Mouse (Mus musculus) right cerebral cortex, postnatal 14 days (tissue): ENCODE data around the gene Trim11.
"Not testable (repeated sequence)": the region's sequence is repeated elsewhere in the genome, so short reads cannot be mapped to it uniquely, and the experiment has no call there.

ENCODE experiments used
- DNase-seq: peaks from one replicate; pipeline ENCODE4 v3.0.0; 2022

Gene Trim11

DNA sequence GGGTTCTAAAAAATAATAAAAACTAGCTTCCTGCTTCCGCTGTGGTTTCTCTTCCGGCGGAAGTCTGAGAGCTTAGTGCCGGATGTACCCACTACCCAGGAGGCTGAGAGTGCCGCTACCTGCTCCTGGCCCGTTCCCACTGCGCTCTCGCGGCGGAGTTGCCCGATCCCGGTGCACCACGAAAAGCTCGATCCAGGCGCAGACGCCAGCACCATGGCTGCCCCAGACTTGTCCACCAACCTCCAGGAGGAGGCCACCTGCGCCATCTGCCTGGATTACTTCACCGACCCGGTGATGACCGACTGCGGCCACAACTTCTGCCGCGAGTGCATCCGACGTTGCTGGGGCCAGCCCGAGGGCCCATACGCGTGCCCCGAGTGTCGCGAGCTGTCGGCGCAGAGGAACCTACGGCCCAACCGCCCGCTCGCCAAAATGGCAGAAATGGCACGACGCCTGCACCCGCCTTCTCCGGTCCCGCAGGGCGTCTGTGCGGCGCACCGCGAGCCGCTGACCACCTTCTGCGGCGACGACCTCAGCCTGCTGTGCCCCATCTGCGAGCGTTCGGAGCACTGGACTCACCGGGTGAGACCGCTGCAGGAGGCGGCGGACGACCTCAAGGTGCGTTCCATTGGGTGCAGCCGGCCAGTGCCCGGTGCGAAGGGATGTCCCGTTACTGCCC lies at the start of gene Trim11:
TSS of gene Trim11 (plus strand) at position 67 of the 679 bp plus-strand sequence.
- peak; percentile 55 for DNase-seq

GRCm38 (mm10) chr11:58929055-58929454 lies 48.8 kb upstream of the Trim11 start:
- no peak for DNase-seq

- DNase-seq = no peak
Observed at GRCm38 (mm10) chr11:58929641-58930040, 48.3 kb upstream of the Trim11 start.

- DNase-seq = no peak
Observed at GRCm38 (mm10) chr11:58930254-58930653, 47.6 kb upstream of the Trim11 start.

DNA sequence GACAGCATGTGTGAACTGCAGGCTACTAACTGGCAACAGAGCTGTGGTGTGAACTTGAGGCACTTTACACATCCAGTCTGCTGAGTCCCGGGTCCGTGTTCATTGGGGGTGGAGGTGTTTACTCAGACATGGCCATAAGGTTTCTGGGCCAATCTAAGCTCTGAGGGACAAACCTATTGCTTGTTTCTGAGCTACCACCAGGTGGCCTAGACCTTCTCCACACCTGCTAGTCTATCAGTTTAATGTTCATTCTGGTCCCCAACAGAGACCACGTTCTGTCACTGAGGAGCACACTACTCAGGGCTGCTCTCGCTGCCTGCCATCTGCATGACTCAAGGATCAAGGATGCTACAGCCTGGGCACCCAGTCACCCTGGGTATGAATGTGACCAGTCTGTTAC lies 46.3 kb upstream of the Trim11 start:
- no peak for DNase-seq

- DNase-seq = no peak
Observed at GRCm38 (mm10) chr11:58937909-58938308, 40.0 kb upstream of the Trim11 start.

GRCm38 (mm10) chr11:58938322-58939087 lies 39.4 kb upstream of the Trim11 start, which contains the start of gene Rnf187:
Gene Rnf187, minus strand, starts transcription at chr11:58938916.
- peak; percentile 87 for DNase-seq

GRCm38 (mm10) chr11:58939088-58939439 lies 38.8 kb upstream of the Trim11 start:
- DNase-seq = no peak

DNA sequence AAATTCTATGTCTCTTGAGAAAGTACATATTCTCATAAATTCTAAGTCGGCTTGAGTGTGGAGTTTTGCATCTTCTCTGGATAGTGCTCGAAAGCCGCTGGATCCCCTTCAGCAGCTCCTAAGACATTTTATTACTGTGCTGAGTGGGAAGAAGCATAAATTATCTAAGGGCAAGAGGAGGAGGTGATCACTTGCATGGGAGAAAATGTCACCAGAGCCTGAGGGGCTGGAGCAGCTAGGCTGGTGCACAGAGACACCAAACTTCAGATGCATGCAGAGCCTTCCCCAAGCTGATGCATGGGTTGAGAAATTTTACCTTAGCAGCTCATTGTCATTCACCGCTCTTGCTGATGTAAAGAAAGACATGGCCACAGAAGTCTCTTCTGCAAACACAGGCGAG lies 33.8 kb upstream of the Trim11 start:
- DNase-seq = no peak

DNA sequence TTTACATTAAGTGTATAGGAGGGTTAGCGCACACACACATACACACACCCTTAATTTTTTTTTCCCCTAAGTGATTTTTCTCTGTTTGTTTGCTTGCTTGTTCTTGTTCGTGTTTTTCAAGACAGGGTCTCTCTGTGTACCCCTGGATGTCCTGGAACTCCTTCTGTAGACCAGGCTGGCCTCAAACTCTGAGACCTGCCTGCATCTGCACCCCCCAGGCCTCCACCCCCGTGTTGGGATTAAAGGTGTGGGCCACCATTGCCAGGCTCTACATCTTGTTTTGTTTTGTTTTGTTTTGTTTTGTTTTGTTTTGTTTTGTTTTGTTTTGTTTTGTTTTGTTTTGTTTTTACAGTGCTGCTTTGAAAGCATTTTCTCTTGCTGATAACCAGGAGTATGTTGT lies 30.6 kb upstream of the Trim11 start:
- no peak for DNase-seq

DNA sequence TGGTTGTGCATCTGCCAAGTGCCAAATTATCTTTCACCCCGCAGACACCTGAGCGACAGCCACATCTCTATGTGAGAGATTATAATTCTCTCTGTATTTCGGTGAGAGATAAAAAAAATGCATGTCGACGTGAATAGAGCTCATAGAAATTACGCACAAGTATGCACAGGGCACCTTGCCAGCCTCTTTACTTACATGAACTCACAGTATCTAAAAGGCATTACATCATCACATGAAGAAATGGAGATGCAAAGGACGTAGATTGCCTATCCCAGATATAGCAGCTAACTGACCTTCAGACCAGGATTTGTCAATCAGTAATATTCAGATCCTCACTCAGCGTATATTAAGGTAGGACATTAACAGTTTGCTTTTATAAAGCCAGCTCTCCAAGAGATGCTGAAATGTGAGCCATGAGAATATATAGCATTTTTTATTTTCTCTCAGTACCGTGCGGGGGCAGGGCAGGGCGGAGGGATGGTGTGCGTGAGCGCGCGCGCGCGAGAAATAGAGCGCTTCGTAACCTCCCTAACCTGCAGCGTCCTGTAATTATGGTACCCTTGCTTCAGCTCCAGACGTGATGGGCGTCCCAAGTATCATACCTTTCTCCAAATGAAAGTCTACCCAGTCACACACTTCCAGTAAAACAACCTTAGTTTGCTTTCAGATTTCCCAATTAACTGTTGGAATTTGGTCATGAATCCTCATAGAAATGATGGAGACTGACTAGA lies 29.9 kb upstream of the Trim11 start:
- DNase-seq = peak; percentile 71

GRCm38 (mm10) chr11:58948542-58949479 lies 29.1 kb upstream of the Trim11 start, which contains the start of gene Hist3h2ba:
Gene Hist3h2ba, plus strand, starts transcription at chr11:58948920.
- peak; percentile 60 for DNase-seq

GRCm38 (mm10) chr11:58949480-58950431 lies 28.1 kb upstream of the Trim11 start:
- DNase-seq = peak; percentile 66

DNA sequence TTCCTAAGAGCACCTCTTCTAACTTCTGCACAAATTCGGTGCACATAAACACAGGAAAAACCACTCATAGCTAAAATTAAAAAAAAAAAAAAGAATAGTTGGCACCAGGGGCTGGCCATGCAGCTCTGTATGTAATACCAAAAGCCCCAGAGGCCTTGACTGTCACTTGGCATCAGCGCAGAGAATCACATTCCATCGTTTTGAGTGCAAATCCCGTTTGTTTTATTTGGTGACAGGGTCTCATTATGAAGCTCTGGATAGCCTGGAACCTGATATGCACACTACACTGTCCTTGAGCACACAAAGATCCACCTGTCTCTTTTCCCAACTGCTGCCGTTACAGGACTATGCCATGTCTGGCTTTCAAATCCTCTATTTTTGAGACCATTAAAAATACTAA lies 26.7 kb upstream of the Trim11 start:
- no peak for DNase-seq

GRCm38 (mm10) chr11:58953351-58954169 lies 24.3 kb upstream of the Trim11 start:
- no peak for DNase-seq

DNA sequence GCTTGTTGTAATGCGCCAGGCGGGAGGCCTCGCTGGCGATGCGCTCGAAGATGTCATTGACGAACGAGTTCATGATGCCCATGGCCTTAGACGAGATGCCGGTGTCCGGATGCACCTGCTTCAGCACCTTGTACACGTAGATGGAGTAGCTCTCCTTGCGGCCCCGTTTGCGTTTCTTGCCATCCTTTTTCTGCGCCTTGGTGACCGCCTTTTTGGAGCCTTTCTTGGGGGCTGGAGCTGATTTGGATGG lies 23.8 kb upstream of the Trim11 start:
- not testable (repeated sequence) for DNase-seq

DNA sequence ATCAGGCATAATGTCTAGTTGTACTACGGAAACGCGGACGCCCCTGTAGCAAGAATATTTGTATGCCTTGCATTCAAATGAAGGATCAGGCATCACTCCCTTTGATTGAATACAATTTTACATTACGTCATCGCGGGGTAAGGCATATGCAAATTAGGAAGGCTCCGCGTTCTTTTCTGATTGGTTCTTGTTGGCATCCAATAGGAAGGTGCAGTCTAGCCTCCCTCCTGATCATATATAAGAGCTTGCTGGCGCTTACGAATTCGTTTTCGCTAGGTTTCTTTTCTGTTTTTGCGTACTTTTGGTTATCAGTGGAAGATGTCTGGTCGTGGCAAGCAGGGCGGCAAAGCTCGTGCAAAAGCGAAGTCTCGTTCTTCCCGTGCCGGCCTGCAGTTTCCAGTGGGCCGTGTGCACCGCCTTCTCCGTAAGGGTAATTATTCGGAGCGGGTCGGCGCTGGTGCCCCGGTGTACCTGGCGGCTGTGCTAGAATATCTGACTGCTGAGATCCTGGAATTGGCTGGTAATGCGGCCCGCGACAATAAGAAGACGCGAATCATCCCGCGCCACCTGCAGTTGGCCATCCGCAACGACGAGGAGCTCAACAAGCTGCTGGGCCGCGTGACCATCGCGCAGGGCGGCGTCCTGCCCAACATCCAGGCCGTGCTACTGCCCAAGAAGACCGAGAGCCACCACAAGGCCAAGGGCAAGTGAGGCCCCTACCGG lies 23.3 kb upstream of the Trim11 start, which contains the start of the genes Hist3h2a and Trim17:
TSS of gene Hist3h2a (plus strand) at position 266 of the 723 bp plus-strand sequence.
TSS of gene Trim17 (plus strand) at position 266 of the 723 bp plus-strand sequence.
- peak; percentile 85 for DNase-seq

- no peak for DNase-seq
Observed at GRCm38 (mm10) chr11:58955143-58955867, 22.6 kb upstream of the Trim11 start.

GRCm38 (mm10) chr11:58955868-58956257 lies 22.0 kb upstream of the Trim11 start:
- no peak for DNase-seq
